In the genomic region with DNA sequence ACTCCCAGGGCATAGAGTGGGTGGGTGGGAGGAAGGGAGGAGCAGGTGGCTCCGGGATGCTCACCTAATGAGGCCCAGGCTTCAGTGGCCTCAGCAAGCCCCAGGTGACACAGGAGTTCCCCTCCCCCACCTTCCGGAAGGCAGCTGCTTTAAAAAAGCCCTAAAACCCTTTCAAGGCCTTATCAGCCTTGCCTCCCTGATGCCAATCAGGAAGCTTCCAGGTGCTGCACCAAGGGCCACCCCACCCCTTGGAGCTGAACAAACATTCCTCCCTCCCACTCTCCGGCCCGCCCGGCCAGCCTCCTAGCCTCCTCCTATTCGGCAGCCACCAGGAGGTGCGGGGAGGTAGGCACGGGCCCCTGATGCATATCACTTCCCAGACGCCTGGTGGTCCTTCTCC, we compare ENCODE assay signal across 12 mouse cellular contexts. TPM values are rescaled to one million over a fixed set of nuclear protein-coding genes. Genes with fewer than 3 reads are reported as not detected.
DNase-seq lines count a peak whose midpoint lies in the region; ATAC-seq and TF ChIP-seq lines count a peak whose summit lies in the region.
"Had no signal": no experiment of that assay in that cellular context is flagged by ENCODE, and none has a peak within 500 bp of the region (broad histone marks: within the 10 kb centered on the region; RNA-seq: fewer than 3 reads in every experiment).

No protein-coding gene starts in this region.

- H3K9ac ChIP-seq in forebrain, embryonic 11.5 days (ENCODE audit: low read length): 0 out of 2 replicates have a peak overlapping the region, but pooled peaks have one; percentile 8
- H3K9ac ChIP-seq in forebrain, postnatal 0 days: no peak overlapping the region
- H3K9ac ChIP-seq in hindbrain, embryonic 11.5 days (ENCODE audit: low read depth, low read length): no peak overlapping the region
- H3K9ac ChIP-seq in midbrain, embryonic 12.5 days (replicated peaks): peak overlapping the region; percentile 31
- no peak overlapping the region for H3K9ac ChIP-seq in heart, adult 2 months (ENCODE audit: low read depth, low read length)
- H3K9ac ChIP-seq: liver, embryonic 15.5 days had no signal

- TF ChIP-seq CTCF in forebrain, postnatal 0 days (IDR thresholded peaks at IDR 0.05; ENCODE audit: low read depth): no peak
- no peak for TF ChIP-seq CTCF in E14TG2a.4 (conservative IDR thresholded peaks at IDR 0.05; ENCODE audit: low read length)
- no peak for TF ChIP-seq CTCF in heart, adult 2 months (IDR thresholded peaks at IDR 0.05)

- intact Hi-C loops in heart, adult 2 months (cut with DNase I): no loop called here

- no peaks in the 10 kb centered on the region for H3K79me2 ChIP-seq in heart, adult 2 months (replicated peaks; ENCODE audit: control insufficient read depth, insufficient read depth, low read length)

- no peaks in the 10 kb centered on the region; the same call in 1 of the 2 replicates for H3K27me3 ChIP-seq in forebrain, embryonic 11.5 days (ENCODE audit: control insufficient read depth, insufficient read depth, low read length)
- H3K27me3 ChIP-seq in forebrain, postnatal 0 days (ENCODE audit: insufficient read depth, low read length): no peaks in the 10 kb centered on the region
- peaks cover 39% of the 10 kb centered on the region for H3K27me3 ChIP-seq in E14TG2a.4 (ENCODE audit: insufficient read depth, low read length)
- H3K27me3 ChIP-seq in hindbrain, embryonic 11.5 days (ENCODE audit: control insufficient read depth, insufficient read depth, low read length): no peaks in the 10 kb centered on the region
- no peaks in the 10 kb centered on the region for H3K27me3 ChIP-seq in midbrain, embryonic 12.5 days
- peaks cover 4% of the 10 kb centered on the region; the same call in 1 of the 2 replicates for H3K27me3 ChIP-seq in heart, adult 2 months (ENCODE audit: control insufficient read depth, insufficient read depth, low read length)

- H3K27ac ChIP-seq in forebrain, embryonic 11.5 days (ENCODE audit: low read depth, low read length): no peak overlapping the region
- no peak overlapping the region for H3K27ac ChIP-seq in forebrain, postnatal 0 days (ENCODE audit: low read depth, low read length)
- H3K27ac ChIP-seq in hindbrain, embryonic 11.5 days (ENCODE audit: low read depth, low read length): no peak overlapping the region
- H3K27ac ChIP-seq in midbrain, embryonic 12.5 days (replicated peaks): peak overlapping the region; percentile 52; the same call in 1 of the 2 replicates
- no peak overlapping the region for H3K27ac ChIP-seq in heart, adult 2 months
- H3K27ac ChIP-seq: liver, embryonic 15.5 days had no signal

- no peaks in the 10 kb centered on the region for H3K9me3 ChIP-seq in forebrain, embryonic 11.5 days (ENCODE audit: control insufficient read depth, low read length)
- no peaks in the 10 kb centered on the region for H3K9me3 ChIP-seq in forebrain, postnatal 0 days (ENCODE audit: low read length)
- H3K9me3 ChIP-seq in E14TG2a.4 (ENCODE audit: low read length): no peaks in the 10 kb centered on the region
- no peaks in the 10 kb centered on the region for H3K9me3 ChIP-seq in hindbrain, embryonic 11.5 days (ENCODE audit: control insufficient read depth, low read length)
- H3K9me3 ChIP-seq in midbrain, embryonic 12.5 days: no peaks in the 10 kb centered on the region
- H3K9me3 ChIP-seq: liver, embryonic 15.5 days had no signal

- ATAC-seq in forebrain, embryonic 11.5 days (replicated peaks; ENCODE audit: low FRiP score): 0 out of 2 replicates have a peak, but pooled peaks have one; percentile 9
- ATAC-seq in forebrain, postnatal 0 days: no peak
- no peak for ATAC-seq in hindbrain, embryonic 11.5 days (ENCODE audit: low FRiP score)
- no peak for ATAC-seq in midbrain, embryonic 12.5 days (ENCODE audit: low FRiP score, low read depth)

- WGBS in forebrain, embryonic 11.5 days: 10% methylated on average over 9 of the region's 9 CpGs
- WGBS in forebrain, postnatal 0 days: 31% methylated on average over 9 of the region's 9 CpGs
- WGBS in hindbrain, embryonic 11.5 days: 7% methylated on average over 9 of the region's 9 CpGs
- WGBS in midbrain, embryonic 12.5 days: 12% methylated on average over 9 of the region's 9 CpGs
- WGBS in heart, adult 2 months: 42% methylated on average over 9 of the region's 9 CpGs

- no peak overlapping the region for H3K4me3 ChIP-seq in forebrain, embryonic 11.5 days (ENCODE audit: low read depth, low read length)
- no peak overlapping the region for H3K4me3 ChIP-seq in forebrain, postnatal 0 days (ENCODE audit: low read depth, low read length)
- H3K4me3 ChIP-seq in E14TG2a.4 (replicated peaks; ENCODE audit: low read length): peak overlapping the region; percentile 52
- no peak overlapping the region for H3K4me3 ChIP-seq in hindbrain, embryonic 11.5 days (ENCODE audit: low read depth, low read length)
- peak overlapping the region; percentile 3; the same call in 1 of the 2 replicates for H3K4me3 ChIP-seq in midbrain, embryonic 12.5 days
- no peak overlapping the region for H3K4me3 ChIP-seq in heart, adult 2 months
- H3K4me3 ChIP-seq: liver, embryonic 15.5 days had no signal

- H3K36me3 ChIP-seq in forebrain, embryonic 11.5 days (ENCODE audit: control insufficient read depth, insufficient read depth, low read length): no peaks in the 10 kb centered on the region
- H3K36me3 ChIP-seq in forebrain, postnatal 0 days (ENCODE audit: insufficient read depth): no peaks in the 10 kb centered on the region
- no peaks in the 10 kb centered on the region for H3K36me3 ChIP-seq in E14TG2a.4 (ENCODE audit: insufficient read depth, low read length)
- H3K36me3 ChIP-seq in hindbrain, embryonic 11.5 days (ENCODE audit: control insufficient read depth, insufficient read depth, low read length): no peaks in the 10 kb centered on the region
- peaks cover 14% of the 10 kb centered on the region for H3K36me3 ChIP-seq in midbrain, embryonic 12.5 days
- H3K36me3 ChIP-seq in heart, adult 2 months (ENCODE audit: control insufficient read depth, insufficient read depth, low read length): no peaks in the 10 kb centered on the region
- H3K36me3 ChIP-seq: liver, embryonic 15.5 days had no signal

- peaks cover 40% of the 10 kb centered on the region for H3K4me1 ChIP-seq in forebrain, embryonic 11.5 days (replicated peaks; ENCODE audit: control insufficient read depth, insufficient read depth, low read length)
- H3K4me1 ChIP-seq in forebrain, postnatal 0 days (ENCODE audit: insufficient read depth): peaks cover 19% of the 10 kb centered on the region
- H3K4me1 ChIP-seq in E14TG2a.4 (replicated peaks; ENCODE audit: low read depth, low read length): peaks cover 78% of the 10 kb centered on the region
- H3K4me1 ChIP-seq in hindbrain, embryonic 11.5 days (replicated peaks; ENCODE audit: control insufficient read depth, insufficient read depth, low read length): peaks cover 21% of the 10 kb centered on the region
- peaks cover 92% of the 10 kb centered on the region for H3K4me1 ChIP-seq in midbrain, embryonic 12.5 days
- no peaks in the 10 kb centered on the region for H3K4me1 ChIP-seq in heart, adult 2 months (ENCODE audit: control insufficient read depth, insufficient read depth, low read length)
- H3K4me1 ChIP-seq: liver, embryonic 15.5 days had no signal

- TF ChIP-seq EP300 in heart, adult 2 months (IDR thresholded peaks at IDR 0.05; ENCODE audit: insufficient read depth, low read depth, low read length): no peak

- TF ChIP-seq POLR2A in heart, adult 2 months (IDR thresholded peaks at IDR 0.05; ENCODE audit: insufficient read depth, low read depth, low read length): no peak

- 0 out of 2 replicates have a peak overlapping the region, but pooled peaks have one; percentile 2 for H3K4me2 ChIP-seq in forebrain, embryonic 11.5 days (ENCODE audit: low read depth, low read length, severe bottlenecking)
- no peak overlapping the region for H3K4me2 ChIP-seq in forebrain, postnatal 0 days (ENCODE audit: low read depth)
- H3K4me2 ChIP-seq in hindbrain, embryonic 11.5 days (replicated peaks; ENCODE audit: low read depth, low read length): 0 out of 2 replicates have a peak overlapping the region, but pooled peaks have one; percentile 1
- peak overlapping the region; percentile 97 for H3K4me2 ChIP-seq in midbrain, embryonic 12.5 days (replicated peaks)
- H3K4me2 ChIP-seq: liver, embryonic 15.5 days had no signal

- DNase-seq in forebrain, embryonic 11.5 days (ENCODE audit: low spot score): no peak
- no peak for DNase-seq in forebrain, postnatal 0 days
- no peak for DNase-seq in hindbrain, embryonic 11.5 days (ENCODE audit: low spot score)
- DNase-seq in left cerebral cortex, adult 9 months (ENCODE audit: low spot score in 2 of 2): no peak
- no peak for DNase-seq in spleen, postnatal 36 days (ENCODE audit: low spot score in 2 of 2)
- DNase-seq in heart, adult 2 months: no peak
- DNase-seq: cerebellum, postnatal 36 days; gastrocnemius, postnatal 10 days had no signal

RNA-seq across cellular contexts. Expression of gene Ephb2, which starts 6.0 kb away (rescaled TPM):
- polyA plus RNA-seq in forebrain, embryonic 11.5 days (2014; fragmentation: Nextera tagmentation; extraction: Ambion mirVana): 35.8 and 36.9 TPM in 2 replicates
- total RNA-seq in forebrain, postnatal 0 days (2014; rRNA removed): 79.9 and 85.6 TPM in 2 replicates
- 9.2 and 10.8 TPM in 2 replicates for polyA plus RNA-seq in forebrain, postnatal 0 days (2015; fragmentation: Nextera tagmentation; extraction: Ambion mirVana)
- 18.5 and 20.1 TPM in 2 replicates for polyA plus RNA-seq in hindbrain, embryonic 11.5 days (2014; fragmentation: Nextera tagmentation; extraction: Ambion mirVana)
- 39.8 and 40.0 TPM in 2 replicates for polyA plus RNA-seq in midbrain, embryonic 12.5 days (2016; fragmentation: Nextera tagmentation; extraction: Ambion mirVana)
- under 1 TPM; 0.73 to 0.77 TPM for total RNA-seq in heart, adult 2 months (2021)
- polyA plus RNA-seq in heart, adult 2 months (2012; rRNA removed): 0.96 and 1.2 TPM in 2 replicates

RNA-seq across cellular contexts. Expression of gene C1qb, which starts 56.1 kb away (rescaled TPM):
- 19.7 and 21.1 TPM in 2 replicates for polyA plus RNA-seq in forebrain, embryonic 11.5 days (2014; fragmentation: Nextera tagmentation; extraction: Ambion mirVana)
- total RNA-seq in forebrain, postnatal 0 days (2014; rRNA removed): 53.9 and 57.1 TPM in 2 replicates
- polyA plus RNA-seq in forebrain, postnatal 0 days (2015; fragmentation: Nextera tagmentation; extraction: Ambion mirVana): 67.4 and 78.2 TPM in 2 replicates
- polyA plus RNA-seq in hindbrain, embryonic 11.5 days (2014; fragmentation: Nextera tagmentation; extraction: Ambion mirVana): 34.4 and 40.3 TPM in 2 replicates
- 30.2 and 38.4 TPM in 2 replicates for polyA plus RNA-seq in midbrain, embryonic 12.5 days (2016; fragmentation: Nextera tagmentation; extraction: Ambion mirVana)
- total RNA-seq in heart, adult 2 months (2021): 10 to 100 TPM; 52.8 to 54.8 TPM
- polyA plus RNA-seq in heart, adult 2 months (2012; rRNA removed): 70.8 and 74.0 TPM in 2 replicates
- polyA plus RNA-seq: C2C12 had no signal

Comparison
In these comparisons a context has a peak if more than half of its experiments do, and no peak if none do; other contexts are left out.
1. H3K9ac ChIP-seq: peak in forebrain, embryonic 11.5 days (single experiment) and midbrain, embryonic 12.5 days (single experiment); none in forebrain, postnatal 0 days (single experiment), hindbrain, embryonic 11.5 days (single experiment) and heart, adult 2 months (single experiment).
2. H3K4me3 ChIP-seq: peak in E14TG2a.4 (single experiment) and midbrain, embryonic 12.5 days (single experiment); none in forebrain, embryonic 11.5 days (single experiment), forebrain, postnatal 0 days (single experiment), hindbrain, embryonic 11.5 days (single experiment) and heart, adult 2 months (single experiment).